Mouse (Mus musculus) hematopoietic multipotent progenitor cell, adult 10-12 weeks (in vitro differentiated cells): ENCODE data around the gene Tex2. TPM values are rescaled to one million over a fixed set of nuclear protein-coding genes. Genes with fewer than 3 reads are reported as not detected.

ENCODE experiments used
- polyA plus RNA-seq: library from polyadenylated mRNA; stranded (reverse); fragments of >175 nt; gene quantifications from 2 replicates; pipeline ENCODE4 v1.2.3, GENCODE M21; 2012; ENCODE audit warnings: low replicate concordance

Gene Tex2
- polyA plus RNA-seq, result 7.8 and 8.2 TPM in 2 replicates

GRCm38 (mm10) chr11:106612961-106613637, at the start of gene Tex2:
Tex2 (minus strand) TSS chr11:106613423.

GRCm38 (mm10) chr11:106487733-106488115, 125.5 kb downstream of the Tex2 start, which contains the start of gene Ern1:
Ern1 (minus strand) TSS chr11:106487852.

Other genes with a start within 250 kb of the Tex2 start
- gene Prr29, start 248.0 kb downstream of the Tex2 start, polyA plus RNA-seq, result 0.76 and 1.2 TPM in 2 replicates
- 47.3 and 66.7 TPM in 2 replicates for gene Icam2, start 225.3 kb downstream of the Tex2 start, polyA plus RNA-seq
- 10.3 and 27.7 TPM in 2 replicates for gene Ern1, start 125.6 kb downstream of the Tex2 start, polyA plus RNA-seq
- 10.4 and 15.9 TPM in 2 replicates for gene Pecam1, start 137.2 kb upstream of the Tex2 start, polyA plus RNA-seq
- gene Milr1, start 137.8 kb upstream of the Tex2 start, polyA plus RNA-seq, result 0.78 and 1.8 TPM in 2 replicates
- 3.7 and 4.1 TPM in 2 replicates for gene Polg2, start 166.1 kb upstream of the Tex2 start, polyA plus RNA-seq
- gene Ddx5, start 175.8 kb upstream of the Tex2 start, polyA plus RNA-seq, result 3,300 and 9,073 TPM in 2 replicates
- 1.6 and 4.7 TPM in 2 replicates for gene Cep95, start 175.8 kb upstream of the Tex2 start, polyA plus RNA-seq